Comparison of ENCODE assay signal across 16 mouse cellular contexts in genomic region chr2:21195233-21195632, GRCm38 (mm10). TPM values are rescaled to one million over a fixed set of nuclear protein-coding genes. Genes with fewer than 3 reads are reported as not detected.
"Had no signal": no experiment of that assay in that cellular context is flagged by ENCODE, and none has a peak within 500 bp of the region (broad histone marks: within the 10 kb centered on the region; RNA-seq: fewer than 3 reads in every experiment).

No protein-coding gene starts in this region.

- H3K9me3 ChIP-seq: neural tube, embryonic 12.5 days; neural tube, embryonic 15.5 days had no signal

- H3K4me2 ChIP-seq: neural tube, embryonic 12.5 days; neural tube, embryonic 13.5 days; neural tube, embryonic 15.5 days had no signal

- H3K36me3 ChIP-seq: neural tube, embryonic 12.5 days; neural tube, embryonic 13.5 days; neural tube, embryonic 15.5 days had no signal

- H3K27me3 ChIP-seq: neural tube, embryonic 12.5 days; neural tube, embryonic 13.5 days; neural tube, embryonic 15.5 days had no signal

- H3K27ac ChIP-seq: neural tube, embryonic 12.5 days; neural tube, embryonic 13.5 days; neural tube, embryonic 15.5 days had no signal

- H3K4me3 ChIP-seq: neural tube, embryonic 12.5 days; neural tube, embryonic 13.5 days; neural tube, embryonic 15.5 days had no signal

- DNase-seq: retina, postnatal 1 day; right cerebral cortex, adult 18-20 months; right cerebral cortex, postnatal 14 days; right cerebral cortex, postnatal 25 days; right cerebral cortex, postnatal 4 days; spleen, adult 18-20 months; thymus, adult 18-20 months; thymus, adult 2 months; thymus, postnatal 14 days; thymus, postnatal 25 days; thymus, postnatal 36 days; thymus, postnatal 4 days had no signal

- H3K4me1 ChIP-seq: neural tube, embryonic 12.5 days; neural tube, embryonic 13.5 days; neural tube, embryonic 15.5 days had no signal

- H3K9ac ChIP-seq: neural tube, embryonic 12.5 days; neural tube, embryonic 13.5 days; neural tube, embryonic 15.5 days had no signal

RNA-seq across cellular contexts. Expression of gene Enkur, which starts 9.9 kb away (rescaled TPM):
- polyA plus RNA-seq: spleen, adult 2 months; thymus, adult 2 months had no signal
